Mouse (Mus musculus): ENCODE results near the gene Cutal. TPM values are rescaled to one million over a fixed set of nuclear protein-coding genes. Genes with fewer than 3 reads are reported as not detected.

Cutal gene
- polyA plus RNA-seq, 1 experiment from 2014 or later = 0.21 TPM

DNA sequence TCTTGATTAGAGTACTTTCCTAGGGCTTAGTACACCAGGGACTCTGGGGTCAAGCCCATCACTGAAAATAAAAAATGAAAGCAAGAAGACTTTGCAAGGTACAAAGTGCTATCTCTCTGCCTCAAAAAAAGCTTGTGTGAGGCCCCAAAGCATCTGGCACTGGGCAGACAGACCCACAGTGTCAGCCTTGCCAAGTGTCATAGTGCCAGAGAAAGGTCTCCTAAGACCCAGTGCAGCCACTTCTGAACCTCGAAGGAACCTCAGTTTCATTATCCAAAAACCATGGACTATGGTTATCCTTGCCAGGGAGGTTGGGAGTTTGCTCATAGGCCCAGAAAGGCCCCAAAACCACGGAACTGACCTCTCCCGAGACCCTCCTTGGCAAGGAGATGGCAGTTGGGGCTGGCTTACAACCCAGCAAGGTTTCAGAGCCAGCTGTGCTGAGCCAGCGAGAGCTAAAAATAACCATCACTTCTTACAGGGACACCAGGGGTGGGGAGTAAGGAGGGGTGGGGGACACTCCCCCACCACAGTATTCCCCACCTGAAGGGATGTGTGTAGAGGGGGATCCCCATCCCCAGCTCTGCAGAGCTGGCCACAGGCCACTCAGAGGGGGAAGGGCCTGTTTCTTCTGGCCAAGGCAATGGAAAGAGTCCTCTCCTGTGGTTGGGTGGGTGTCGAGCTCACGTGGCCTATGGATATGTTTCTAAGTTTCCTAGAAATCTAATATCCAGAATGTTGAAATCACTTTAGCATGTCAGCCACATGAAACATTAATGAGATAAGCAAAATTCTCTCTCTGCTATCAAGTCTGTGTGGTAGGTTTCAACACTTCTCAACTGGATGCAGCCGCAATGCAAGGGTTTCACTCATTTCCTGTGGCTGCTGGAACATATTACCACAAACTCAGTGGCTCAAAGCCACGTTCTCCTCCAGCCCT is 64.3 kb downstream of the Cutal start:
- peaks cover 10% of the 10 kb centered on the region; the same call in 1 of the 2 replicates for H3K4me1 ChIP-seq (replicated peaks)
- H3K4me2 ChIP-seq = no peak overlapping the region
- no peak for ATAC-seq (ENCODE audit: low read depth)
- H3K9ac ChIP-seq = no peak overlapping the region
- H3K9me3 ChIP-seq = no peaks in the 10 kb centered on the region
- no peaks in the 10 kb centered on the region; the same call in 1 of the 2 replicates for H3K27me3 ChIP-seq
- no peak overlapping the region for H3K27ac ChIP-seq (replicated peaks)
- no peaks in the 10 kb centered on the region for H3K36me3 ChIP-seq
- WGBS = 77% methylated on average over 8 of the region's 8 CpGs
- no peak overlapping the region for H3K4me3 ChIP-seq

DNA sequence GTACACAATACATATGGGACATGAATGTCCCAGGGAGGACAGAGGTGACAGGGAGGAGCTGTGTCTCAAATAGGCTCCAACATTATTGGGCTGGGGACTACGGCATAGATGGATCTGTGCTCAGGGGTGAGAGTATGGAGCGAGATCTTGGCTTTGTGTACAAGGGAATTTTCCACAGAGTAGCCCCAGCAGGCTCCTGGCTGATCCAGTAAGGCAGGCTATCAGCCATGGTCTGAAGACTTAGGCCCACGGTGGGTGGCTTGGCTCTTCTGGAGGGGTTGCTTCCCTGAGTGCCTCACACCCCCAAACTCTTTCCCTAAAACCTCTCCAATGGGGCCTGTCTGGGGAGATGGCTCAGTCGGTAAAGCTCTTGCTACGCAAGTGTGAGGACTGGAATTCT is 66.0 kb downstream of the Cutal start:
- Histone ChIP-seq H3K9me3 (no peaks in the 10 kb centered on the region), H3K4me1 (replicated peaks) (peaks cover 10% of the 10 kb centered on the region; the same call in 1 of the 2 replicates), H3K4me2 (no peak overlapping the region), H3K27me3 (no peaks in the 10 kb centered on the region; the same call in 1 of the 2 replicates), H3K27ac (replicated peaks) (no peak overlapping the region), H3K9ac (no peak overlapping the region), H3K36me3 (no peaks in the 10 kb centered on the region), H3K4me3 (no peak overlapping the region)
- ATAC-seq (ENCODE audit: low read depth) = no peak
- 83% methylated on average over 5 of the region's 5 CpGs for WGBS

DNA sequence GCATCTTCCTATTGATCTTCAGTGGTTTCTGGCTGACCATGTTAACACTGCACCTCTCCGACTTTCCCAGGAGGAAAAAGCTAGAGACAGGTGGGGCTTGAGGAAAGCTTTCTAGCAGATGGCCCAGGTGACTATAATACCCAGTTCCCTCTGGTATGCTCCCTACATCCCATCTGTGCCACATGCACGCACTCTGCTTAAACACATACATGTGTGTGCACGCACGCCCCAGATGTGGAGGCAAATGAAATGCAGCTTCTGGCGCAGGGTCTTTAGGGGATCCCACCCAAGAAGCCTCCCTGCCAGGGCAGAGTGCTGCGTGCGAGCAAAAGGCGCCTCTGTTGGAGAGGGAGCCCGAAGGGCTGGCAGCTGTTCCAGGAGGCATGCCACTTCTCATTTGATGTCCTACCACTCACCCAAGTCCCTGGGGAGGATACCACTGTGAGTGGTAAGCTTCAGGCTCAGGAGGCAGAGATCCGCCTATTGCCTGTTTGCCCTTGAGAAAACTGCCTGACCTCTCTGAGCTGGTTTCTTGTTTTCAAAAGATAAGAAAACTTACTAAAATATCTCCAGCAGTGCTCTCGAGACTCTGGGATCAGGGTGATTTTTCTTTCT is 67.0 kb downstream of the Cutal start:
- H3K27me3 ChIP-seq = no peaks in the 10 kb centered on the region; the same call in 1 of the 2 replicates
- H3K4me3 ChIP-seq = no peak overlapping the region
- no peak overlapping the region for H3K27ac ChIP-seq (replicated peaks)
- no peak for ATAC-seq (ENCODE audit: low read depth)
- no peaks in the 10 kb centered on the region for H3K9me3 ChIP-seq
- no peaks in the 10 kb centered on the region for H3K36me3 ChIP-seq
- H3K4me1 ChIP-seq (replicated peaks) = peaks cover 10% of the 10 kb centered on the region; the same call in 1 of the 2 replicates
- 79% methylated on average over 11 of the region's 11 CpGs for WGBS
- no peak overlapping the region for H3K9ac ChIP-seq
- no peak overlapping the region for H3K4me2 ChIP-seq

Other genes with a start within 250 kb of the Cutal start
- 119 and 120 TPM in 2 replicates for gene Gapvd1, start 119.2 kb upstream of the Cutal start, polyA plus RNA-seq (2015; fragmentation: Nextera tagmentation; extraction: Ambion mirVana)
- 505 and 686 TPM in 2 replicates for gene Hspa5, start 102.4 kb upstream of the Cutal start, polyA plus RNA-seq (2015; fragmentation: Nextera tagmentation; extraction: Ambion mirVana)
- 25.7 and 27.1 TPM in 2 replicates for gene Rabepk, start 74.5 kb upstream of the Cutal start, polyA plus RNA-seq (2015; fragmentation: Nextera tagmentation; extraction: Ambion mirVana)
- 76.6 and 80.1 TPM in 2 replicates for gene Fbxw2, start 48.1 kb upstream of the Cutal start, polyA plus RNA-seq (2015; fragmentation: Nextera tagmentation; extraction: Ambion mirVana)
- gene Gm34653, start 41.4 kb upstream of the Cutal start, polyA plus RNA-seq (2015; fragmentation: Nextera tagmentation; extraction: Ambion mirVana) = not detected in 2 replicates
- gene Psmd5, start 572 bp downstream of the Cutal start, polyA plus RNA-seq (2015; fragmentation: Nextera tagmentation; extraction: Ambion mirVana) = 87.4 and 90.4 TPM in 2 replicates
- 1.8 TPM in 2 replicates for gene Phf19, start 39.6 kb downstream of the Cutal start, polyA plus RNA-seq (2015; fragmentation: Nextera tagmentation; extraction: Ambion mirVana)
- gene Traf1, start 87.4 kb downstream of the Cutal start, polyA plus RNA-seq (2015; fragmentation: Nextera tagmentation; extraction: Ambion mirVana) = 1.7 and 2.9 TPM in 2 replicates
- gene Hc, start 187.0 kb downstream of the Cutal start, polyA plus RNA-seq (2015; fragmentation: Nextera tagmentation; extraction: Ambion mirVana) = 0.19 TPM in 1 of 2 replicates, not detected in the other
- 0.22 and 0.52 TPM in 2 replicates for gene AI182371, start 227.1 kb downstream of the Cutal start, polyA plus RNA-seq (2015; fragmentation: Nextera tagmentation; extraction: Ambion mirVana)
- gene Cntrl, start 235.1 kb downstream of the Cutal start, polyA plus RNA-seq (2015; fragmentation: Nextera tagmentation; extraction: Ambion mirVana) = 9.7 and 10.4 TPM in 2 replicates